Mouse (Mus musculus) intestine, embryonic 14.5 days (tissue): Measurements from ENCODE around the gene Mr1. TPM values are rescaled to one million over a fixed set of nuclear protein-coding genes. Genes with fewer than 3 reads are reported as not detected.

ENCODE experiments used
- ATAC-seq: fragments of 200-750 bp; cut with Nextera tagmentation; replicated peaks from 2 replicates; pipeline ENCODE4 v1.8.0; 2017; ENCODE audit warnings: low read depth, moderate number of reproducible peaks, moderate TSS enrichment, moderate library complexity; ENCODE audit not compliant: low FRiP score, low TSS enrichment
- DNase-seq: peaks from one replicate; pipeline ENCODE4 v3.0.0-alpha.2; 2018; ENCODE audit warnings: low spot score
- H3K27ac ChIP-seq: fragments of 300-500 bp; sonication (generic); 2 replicates; pipeline ENCODE4 v1.5.1; 2014; ENCODE audit warnings: low read depth, mild to moderate bottlenecking, control low read depth
- H3K27me3 ChIP-seq: fragments of 300-500 bp; sonication (generic); replicated peaks from 2 replicates; pipeline ENCODE4 v1.6.1; 2014; ENCODE audit warnings: low read length, control low read depth; ENCODE audit not compliant: control insufficient read depth, insufficient read depth
- H3K36me3 ChIP-seq: fragments of 300-500 bp; sonication (generic); 2 replicates; pipeline ENCODE4 v1.6.1; 2014; ENCODE audit warnings: low read length, control low read depth; ENCODE audit not compliant: control insufficient read depth, insufficient read depth
- H3K4me1 ChIP-seq: fragments of 300-500 bp; sonication (generic); replicated peaks from 2 replicates; pipeline ENCODE4 v1.6.1; 2014; ENCODE audit warnings: low read length, control low read depth, mixed read lengths; ENCODE audit not compliant: control insufficient read depth, insufficient read depth
- H3K4me2 ChIP-seq: fragments of 300-500 bp; sonication (generic); 2 replicates; pipeline ENCODE4 v1.6.1; 2014; ENCODE audit warnings: low read length
- H3K4me3 ChIP-seq: fragments of 300-500 bp; sonication (generic); 2 replicates; pipeline ENCODE4 v1.5.1; 2014; ENCODE audit warnings: low read depth, low read length, control low read depth, mixed read lengths
- H3K9ac ChIP-seq: fragments of 300-500 bp; sonication (generic); 2 replicates; pipeline ENCODE4 v1.6.1; 2014; ENCODE audit warnings: mild to moderate bottlenecking, low read length
- H3K9me3 ChIP-seq: fragments of 300-500 bp; sonication (generic); 2 replicates; pipeline ENCODE4 v1.6.1; 2016; ENCODE audit warnings: low read length, control low read depth; ENCODE audit not compliant: control insufficient read depth
- WGBS: fragments of 180-500 bp; shearing (Covaris S2); extraction: QIAGEN DNeasy Blood & Tissue Kit; methylation state at CpG from one replicate; pipeline ENCODE4 v1.1.7; 2014; 5-methylcytosine and 5-hydroxymethylcytosine counted together
- polyA plus RNA-seq: library from polyadenylated mRNA; unstranded; fragments of >200 nt; fragmentation: Nextera tagmentation; extraction: Ambion mirVana; gene quantifications from 2 replicates; pipeline ENCODE4 v1.2.1, GENCODE M21; 2014

Gene Mr1
- polyA plus RNA-seq, 1 experiment from 2014 or later: 6.8 TPM

- Histone ChIP-seq H3K27ac (no peak overlapping the region), H3K27me3 (no peaks in the 10 kb centered on the region), H3K4me2 (no peak overlapping the region), H3K4me1 (peaks cover 35% of the 10 kb centered on the region), H3K4me3 (no peak overlapping the region), H3K9me3 (no peaks in the 10 kb centered on the region), H3K9ac (no peak overlapping the region), H3K36me3 (no peaks in the 10 kb centered on the region)
- DNase-seq (no peak), ATAC-seq (0 out of 2 replicates have a peak, but pooled peaks have one; percentile 22)
- 31% methylated on average over 3 of the region's 3 CpGs for WGBS
Observed at GRCm38 (mm10) chr1:155077675-155078074, 68.9 kb downstream of the Mr1 start.

Other genes with a start within 250 kb of the Mr1 start
- gene Ier5, start 47.2 kb downstream of the Mr1 start, polyA plus RNA-seq: 6.0 and 6.7 TPM in 2 replicates
- 66.8 and 69.4 TPM in 2 replicates for gene Stx6, start 11.9 kb upstream of the Mr1 start, polyA plus RNA-seq
- 2.5 and 3.0 TPM in 2 replicates for gene BC034090, start 97.6 kb upstream of the Mr1 start, polyA plus RNA-seq